Mouse (Mus musculus) lung, embryonic 16.5 days (tissue): ENCODE data around the gene Fam160b1. TPM values are rescaled to one million over a fixed set of nuclear protein-coding genes. Genes with fewer than 3 reads are reported as not detected.
A peak's percentile ranks its signal among the peaks of the same experiment; 100 is the strongest.

ENCODE experiments used
- ATAC-seq: fragments of 200-750 bp; cut with Nextera tagmentation; 2 replicates; pipeline ENCODE4 v1.8.0; 2017; ENCODE audit warnings: low read depth, mild to moderate bottlenecking, moderate library complexity
- H3K27ac ChIP-seq: fragments of 300-500 bp; sonication (generic); 2 replicates; pipeline ENCODE4 v1.5.1; 2014; ENCODE audit warnings: mild to moderate bottlenecking, control low read depth, low read length
- H3K27me3 ChIP-seq: fragments of 300-500 bp; sonication (generic); 2 replicates; pipeline ENCODE4 v1.6.1; 2014; ENCODE audit warnings: low read depth, low read length, mixed read lengths; ENCODE audit not compliant: control insufficient read depth, insufficient read depth
- H3K36me3 ChIP-seq: fragments of 300-500 bp; sonication (generic); 2 replicates; pipeline ENCODE4 v1.6.1; 2014; ENCODE audit warnings: low read length; ENCODE audit not compliant: control insufficient read depth, insufficient read depth
- H3K4me1 ChIP-seq: fragments of 300-500 bp; sonication (generic); replicated peaks from 2 replicates; pipeline ENCODE4 v1.6.1; 2014; ENCODE audit warnings: low read length, mixed read lengths; ENCODE audit not compliant: control insufficient read depth, insufficient read depth
- H3K4me2 ChIP-seq: fragments of 300-500 bp; sonication (generic); 2 replicates; pipeline ENCODE4 v1.6.1; 2014; ENCODE audit warnings: low read depth, low read length, control low read depth
- H3K4me3 ChIP-seq: fragments of 300-500 bp; sonication (generic); 2 replicates; pipeline ENCODE4 v1.5.1; 2014; ENCODE audit warnings: mild to moderate bottlenecking, low read length, control low read depth
- H3K9ac ChIP-seq: fragments of 300-500 bp; sonication (generic); 2 replicates; pipeline ENCODE4 v1.6.1; 2014; ENCODE audit warnings: low read length, control low read depth
- H3K9me3 ChIP-seq: fragments of 300-500 bp; sonication (generic); 2 replicates; pipeline ENCODE4 v1.6.1; 2016; ENCODE audit warnings: low read length; ENCODE audit not compliant: control insufficient read depth
- WGBS: fragments of 180-500 bp; shearing (Covaris S2); extraction: QIAGEN DNeasy Blood & Tissue Kit; methylation state at CpG from one replicate; pipeline ENCODE4 v1.1.7; 2014; 5-methylcytosine and 5-hydroxymethylcytosine counted together
- polyA plus RNA-seq: library from polyadenylated mRNA; unstranded; fragments of >200 nt; fragmentation: Nextera tagmentation; extraction: Ambion mirVana; gene quantifications from 2 replicates; pipeline ENCODE4 v1.2.1, GENCODE M21; 2015

The Fam160b1 gene
- polyA plus RNA-seq, 1 experiment from 2014 or later: 15.0 TPM

GRCm38 (mm10) chr19:57361131-57361938 is 855 bp downstream of the Fam160b1 start:
- H3K4me3 ChIP-seq: peak overlapping the region; percentile 87
- H3K4me1 ChIP-seq: peaks cover 43% of the 10 kb centered on the region
- peak overlapping the region; percentile 95 for H3K27ac ChIP-seq
- H3K9ac ChIP-seq: peak overlapping the region; percentile 99
- no peaks in the 10 kb centered on the region for H3K36me3 ChIP-seq
- peak; percentile 56 for ATAC-seq
- H3K4me2 ChIP-seq: peak overlapping the region; percentile 70
- no peaks in the 10 kb centered on the region for H3K27me3 ChIP-seq
- no peaks in the 10 kb centered on the region for H3K9me3 ChIP-seq
- 0% methylated on average over 60 of the region's 78 CpGs for WGBS

GRCm38 (mm10) chr19:57361939-57362307 is 1.4 kb downstream of the Fam160b1 start:
- ATAC-seq: no peak
- H3K9ac ChIP-seq: peak overlapping the region; percentile 99
- H3K27ac ChIP-seq: peak overlapping the region; percentile 95
- H3K4me1 ChIP-seq: peaks cover 46% of the 10 kb centered on the region
- H3K4me3 ChIP-seq: peak overlapping the region; percentile 87
- no peaks in the 10 kb centered on the region for H3K27me3 ChIP-seq
- peak overlapping the region; percentile 70 for H3K4me2 ChIP-seq
- no peaks in the 10 kb centered on the region for H3K36me3 ChIP-seq
- no peaks in the 10 kb centered on the region for H3K9me3 ChIP-seq
- 8% methylated on average over 3 of the region's 3 CpGs for WGBS

- H3K4me3 ChIP-seq: peak overlapping the region; percentile 28
- H3K9me3 ChIP-seq: no peaks in the 10 kb centered on the region
- H3K4me1 ChIP-seq: peaks cover 52% of the 10 kb centered on the region
- ATAC-seq: no peak
- 31% methylated on average over 5 of the region's 5 CpGs for WGBS
- no peaks in the 10 kb centered on the region for H3K36me3 ChIP-seq
- H3K27me3 ChIP-seq: no peaks in the 10 kb centered on the region
- no peak overlapping the region; the same call in 1 of the 2 replicates for H3K9ac ChIP-seq
- peak overlapping the region; percentile 70 for H3K4me2 ChIP-seq
- peak overlapping the region; percentile 23; the same call in 1 of the 2 replicates for H3K27ac ChIP-seq
Observed at GRCm38 (mm10) chr19:57362586-57362985, 2.1 kb downstream of the Fam160b1 start.

GRCm38 (mm10) chr19:57363076-57363475 is 2.6 kb downstream of the Fam160b1 start:
- Histone ChIP-seq H3K36me3 (no peaks in the 10 kb centered on the region), H3K27me3 (no peaks in the 10 kb centered on the region), H3K4me3 (peak overlapping the region; percentile 28), H3K4me2 (peak overlapping the region; percentile 70), H3K4me1 (peaks cover 50% of the 10 kb centered on the region), H3K27ac (no peak overlapping the region; the same call in 1 of the 2 replicates), H3K9me3 (no peaks in the 10 kb centered on the region), H3K9ac (peak overlapping the region; percentile 37)
- WGBS: 17% methylated on average over 7 of the region's 7 CpGs
- no peak for ATAC-seq

- no peaks in the 10 kb centered on the region for H3K27me3 ChIP-seq
- H3K36me3 ChIP-seq: peaks cover under 1% of the 10 kb centered on the region; the same call in 1 of the 2 replicates
- no peak overlapping the region for H3K27ac ChIP-seq
- no peak for ATAC-seq
- peaks cover 50% of the 10 kb centered on the region for H3K4me1 ChIP-seq
- H3K4me3 ChIP-seq: no peak overlapping the region
- 80% methylated on average over 7 of the region's 7 CpGs for WGBS
- H3K9me3 ChIP-seq: no peaks in the 10 kb centered on the region
- peak overlapping the region; percentile 70; the same call in 1 of the 2 replicates for H3K4me2 ChIP-seq
- H3K9ac ChIP-seq: peak overlapping the region; percentile 37; the same call in 1 of the 2 replicates
Observed at GRCm38 (mm10) chr19:57363538-57363937, 3.1 kb downstream of the Fam160b1 start.

- Histone ChIP-seq H3K27me3 (no peaks in the 10 kb centered on the region), H3K9me3 (no peaks in the 10 kb centered on the region), H3K4me3 (peak overlapping the region; percentile 16; the same call in 1 of the 2 replicates), H3K36me3 (peaks cover 6% of the 10 kb centered on the region), H3K4me1 (peaks cover 48% of the 10 kb centered on the region), H3K4me2 (peak overlapping the region; percentile 35), H3K27ac (peak overlapping the region; percentile 86), H3K9ac (peak overlapping the region; percentile 42)
- WGBS: 18% methylated on average over 11 of the region's 11 CpGs
- no peak; the same call in 1 of the 2 replicates for ATAC-seq
Observed at GRCm38 (mm10) chr19:57364942-57365673, 4.6 kb downstream of the Fam160b1 start.

GRCm38 (mm10) chr19:57366007-57366406 is 5.5 kb downstream of the Fam160b1 start:
- Histone ChIP-seq H3K9ac (peak overlapping the region; percentile 30; the same call in 1 of the 2 replicates), H3K27ac (no peak overlapping the region), H3K36me3 (peaks cover 9% of the 10 kb centered on the region), H3K9me3 (no peaks in the 10 kb centered on the region), H3K4me1 (peaks cover 48% of the 10 kb centered on the region), H3K27me3 (no peaks in the 10 kb centered on the region), H3K4me2 (peak overlapping the region; percentile 12; the same call in 1 of the 2 replicates), H3K4me3 (no peak overlapping the region)
- WGBS: 40% methylated on average over 8 of the region's 8 CpGs
- ATAC-seq: no peak

GRCm38 (mm10) chr19:57366626-57367025 is 6.1 kb downstream of the Fam160b1 start:
- Histone ChIP-seq H3K4me2 (no peak overlapping the region), H3K9me3 (no peaks in the 10 kb centered on the region), H3K27ac (no peak overlapping the region), H3K27me3 (no peaks in the 10 kb centered on the region), H3K9ac (no peak overlapping the region), H3K4me1 (peaks cover 48% of the 10 kb centered on the region), H3K4me3 (no peak overlapping the region), H3K36me3 (peaks cover 15% of the 10 kb centered on the region)
- 60% methylated on average over 5 of the region's 5 CpGs for WGBS
- ATAC-seq: no peak

- Histone ChIP-seq H3K9ac (no peak overlapping the region), H3K27ac (no peak overlapping the region), H3K4me1 (peaks cover 48% of the 10 kb centered on the region), H3K27me3 (no peaks in the 10 kb centered on the region), H3K36me3 (peaks cover 19% of the 10 kb centered on the region), H3K9me3 (no peaks in the 10 kb centered on the region), H3K4me2 (no peak overlapping the region), H3K4me3 (no peak overlapping the region)
- ATAC-seq: no peak
- 43% methylated on average over 4 of the region's 4 CpGs for WGBS
Observed at GRCm38 (mm10) chr19:57367201-57367600, 6.7 kb downstream of the Fam160b1 start.
